Mouse (Mus musculus) mouse trophoblast stem cell (cell line): ENCODE results near the gene Olfr857.
"Not testable (repeated sequence)": the region's sequence is repeated elsewhere in the genome, so short reads cannot be mapped to it uniquely, and the experiment has no call there.

Experiments used
- in situ Hi-C, 2 experiments: fragments of 300-500 bp; cut with MseI, MboI; formaldehyde crosslinking; loops; 2 replicates in 1 of 2; 3 replicates in 1 of 2; pipeline ENCODE4 v1.15.1; 2025

Gene Olfr857

DNA sequence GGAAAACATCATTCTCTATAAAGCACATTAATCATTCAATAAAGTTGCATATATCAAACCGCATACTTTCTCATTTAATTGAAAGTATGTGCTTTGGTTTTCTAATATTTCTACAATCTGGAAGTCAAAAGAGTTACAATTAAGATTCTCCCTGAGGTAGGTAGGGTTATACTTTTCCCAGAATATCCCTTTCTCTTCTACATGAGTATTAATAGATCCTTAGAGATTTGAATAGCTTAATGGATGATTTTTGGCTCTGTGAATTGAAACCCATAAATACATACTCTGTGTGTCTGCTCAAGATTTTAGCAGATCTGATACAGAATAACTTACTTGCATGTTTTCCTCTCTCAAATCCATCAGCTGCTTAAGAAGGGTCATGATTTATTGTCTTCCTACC is at the start of gene Olfr857:
Olfr857 (plus strand) TSS at position 301 of the 400 bp plus-strand sequence.
- in situ Hi-C loops: no loop called here

DNA sequence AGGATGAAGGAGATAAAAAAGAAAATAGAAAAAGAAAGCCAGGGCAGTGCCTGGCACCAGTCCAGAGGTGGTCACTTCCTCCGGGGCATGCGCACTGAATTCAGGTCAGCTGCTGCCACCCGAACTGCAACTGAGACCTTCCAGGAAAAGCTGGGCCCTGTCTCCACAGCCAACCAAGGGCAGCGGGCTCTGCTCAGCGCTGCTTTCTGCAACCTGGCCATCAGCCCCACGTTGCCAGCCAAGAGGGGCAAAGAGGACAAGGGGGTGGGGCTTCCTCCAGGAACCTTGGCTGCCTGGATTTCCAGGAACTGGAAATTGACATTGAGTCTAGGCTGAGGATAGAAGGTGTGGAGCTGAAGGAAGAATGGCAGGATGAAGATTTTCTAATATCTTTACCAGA is 19.0 kb upstream of the Olfr857 start:
- in situ Hi-C loops: no loop called here

- in situ Hi-C loops: no loop called here
Measured at GRCm38 (mm10) chr9:19691426-19691825, 17.8 kb upstream of the Olfr857 start.

GRCm38 (mm10) chr9:19692430-19692829 is 16.8 kb upstream of the Olfr857 start:
- in situ Hi-C loops: no loop called here

DNA sequence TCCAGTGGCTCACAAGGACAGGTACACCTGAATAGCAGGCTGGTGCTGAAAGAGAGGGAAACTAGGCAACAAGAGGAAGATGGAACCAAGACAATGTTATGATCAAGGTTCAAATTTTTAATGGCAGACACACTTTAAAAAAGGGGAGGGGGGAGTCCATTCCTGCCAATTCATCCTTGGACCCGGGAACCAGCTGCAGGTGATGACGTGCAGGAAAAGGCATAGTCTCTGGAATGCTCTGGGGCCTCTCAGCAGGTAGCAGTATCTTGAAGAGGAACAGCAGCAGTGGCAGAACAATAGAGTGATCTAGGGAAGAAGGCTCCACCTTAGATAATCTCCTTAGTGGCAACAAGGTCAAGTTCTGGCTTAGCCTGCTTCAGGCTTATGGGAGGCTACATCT is 14.9 kb upstream of the Olfr857 start:
- in situ Hi-C loops: not testable (repeated sequence)

GRCm38 (mm10) chr9:19694898-19695379 is 14.3 kb upstream of the Olfr857 start:
- in situ Hi-C loops: not testable (repeated sequence)

DNA sequence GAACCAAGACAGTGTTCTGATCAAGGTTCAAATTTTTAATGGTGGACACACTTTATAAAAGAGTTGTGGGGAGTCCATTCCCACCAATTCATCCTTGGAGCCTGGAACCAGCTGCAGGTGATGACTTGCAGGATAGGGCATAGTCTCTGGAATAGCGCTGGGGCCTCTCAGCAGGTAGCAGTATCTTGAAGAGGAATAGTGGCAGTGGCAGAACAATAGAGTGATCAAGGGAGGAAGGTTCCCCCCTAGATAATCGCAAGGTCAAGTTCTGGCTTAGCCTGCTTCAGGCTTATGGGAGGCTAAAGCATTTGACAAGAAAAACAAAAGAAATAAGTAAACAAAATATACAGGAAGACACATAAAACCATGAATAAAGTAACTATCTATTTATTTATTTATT is 4.7 kb upstream of the Olfr857 start:
- in situ Hi-C loops: not testable (repeated sequence)
